Mouse (Mus musculus) testis, adult 2 months (tissue): Measurements from ENCODE around the gene Arhgef38.

ENCODE experiments used
- CTCF ChIP-seq: fragments of 200-500 bp; IDR thresholded peaks from 2 replicates; pipeline ENCODE4 v1.5.1; 2012; ENCODE audit warnings: low read depth, mild to moderate bottlenecking, inconsistent platforms, low read length, moderate library complexity; ENCODE audit not compliant: control insufficient read depth, insufficient read depth, insufficient replicate concordance
- POLR2A ChIP-seq: fragments of 200-500 bp; IDR thresholded peaks from 2 replicates; pipeline ENCODE4 v1.6.1; 2012; ENCODE audit warnings: low read depth, mild to moderate bottlenecking, inconsistent platforms, low read length, moderate library complexity; ENCODE audit not compliant: control insufficient read depth

DNA sequence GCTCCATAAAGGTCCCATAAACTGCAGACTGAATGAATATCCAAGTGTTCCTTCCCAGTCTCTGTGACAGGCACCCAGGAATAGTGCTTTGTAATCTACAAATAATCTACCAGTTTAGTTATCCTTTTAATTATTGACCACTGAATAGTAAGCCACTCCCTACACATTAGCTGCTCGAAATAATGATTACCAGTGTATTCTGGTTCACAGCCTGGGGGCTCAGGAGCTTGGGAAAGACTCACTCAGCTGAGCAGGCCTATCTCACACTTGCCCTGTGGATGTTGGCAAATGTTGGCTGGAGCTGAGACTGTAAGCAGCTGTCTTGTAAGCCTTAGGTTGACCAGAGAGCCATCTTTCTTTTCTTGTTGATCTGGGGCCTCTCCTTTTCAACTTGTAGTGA is 7.2 kb upstream of the Arhgef38 start:
- TF ChIP-seq CTCF, result no peak
- TF ChIP-seq POLR2A, result no peak
